ENCODE assay signal across 22 mouse cellular contexts in the genomic region with DNA sequence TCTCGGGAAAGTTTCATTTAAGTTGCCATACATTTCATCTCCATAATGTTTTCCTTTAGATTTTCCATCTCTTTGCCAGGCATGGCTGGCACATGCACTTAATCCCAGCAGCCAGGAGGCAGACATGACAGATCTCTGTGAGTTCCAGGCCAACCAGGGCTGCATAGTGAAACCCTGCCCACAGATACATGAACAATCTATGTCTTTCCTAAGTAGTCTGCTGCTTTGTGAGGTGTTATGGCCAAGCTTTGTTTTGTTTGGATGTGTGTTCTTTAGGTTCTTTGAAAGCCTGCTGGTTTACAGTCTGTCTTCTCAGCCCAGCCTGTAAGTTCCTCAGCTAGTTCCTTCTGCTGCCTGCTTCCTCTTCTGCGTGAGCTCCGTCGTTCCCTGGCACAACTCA. TPM values are rescaled to one million over a fixed set of nuclear protein-coding genes. Genes with fewer than 3 reads are reported as not detected.
DNase-seq lines count a peak whose midpoint lies in the region; ATAC-seq and TF ChIP-seq lines count a peak whose summit lies in the region.
"Had no signal": no experiment of that assay in that cellular context is flagged by ENCODE, and none has a peak within 500 bp of the region (broad histone marks: within the 10 kb centered on the region; RNA-seq: fewer than 3 reads in every experiment).

No protein-coding gene starts in this region.

- TF ChIP-seq CTCF in layer of hippocampus, adult 2 months (conservative IDR thresholded peaks at IDR 0.05) = no peak

- H3K27ac ChIP-seq in embryonic facial prominence, embryonic 14.5 days (replicated peaks; ENCODE audit: low read depth, low read length) = no peak overlapping the region
- H3K27ac ChIP-seq in embryonic facial prominence, embryonic 10.5 days (replicated peaks) = no peak overlapping the region
- H3K27ac ChIP-seq in forebrain, embryonic 16.5 days (ENCODE audit: low read length) = no peak overlapping the region
- no peak overlapping the region for H3K27ac ChIP-seq in forebrain, embryonic 11.5 days (ENCODE audit: low read depth, low read length)
- peak overlapping the region; percentile 73; the same call in 1 of the 2 replicates for H3K27ac ChIP-seq in layer of hippocampus, adult 2 months
- H3K27ac ChIP-seq: embryonic facial prominence, embryonic 13.5 days; forebrain, embryonic 15.5 days had no signal

- no peak overlapping the region for H3K9ac ChIP-seq in embryonic facial prominence, embryonic 14.5 days (ENCODE audit: low read depth, low read length)
- H3K9ac ChIP-seq in forebrain, embryonic 16.5 days (replicated peaks; ENCODE audit: low read depth, low read length) = no peak overlapping the region
- H3K9ac ChIP-seq in forebrain, embryonic 11.5 days (ENCODE audit: low read length) = no peak overlapping the region
- H3K9ac ChIP-seq: embryonic facial prominence, embryonic 13.5 days; forebrain, embryonic 15.5 days had no signal

- 72% methylated on average over 4 of the region's 4 CpGs for WGBS in embryonic facial prominence, embryonic 14.5 days
- 91% methylated on average over 4 of the region's 4 CpGs for WGBS in embryonic facial prominence, embryonic 10.5 days
- WGBS in forebrain, embryonic 16.5 days = 72% methylated on average over 4 of the region's 4 CpGs
- WGBS in forebrain, embryonic 11.5 days = 82% methylated on average over 4 of the region's 4 CpGs

- ATAC-seq in embryonic facial prominence, embryonic 14.5 days (ENCODE audit: low read depth) = no peak
- peak; percentile 72 for ATAC-seq in forebrain, embryonic 16.5 days
- ATAC-seq in forebrain, embryonic 11.5 days (replicated peaks; ENCODE audit: low FRiP score) = no peak
- ATAC-seq: activated CD4-positive, CD25-positive, alpha-beta regulatory T cell, adult 4 months; CD4-positive, CD25-positive, alpha-beta regulatory T cell, adult 4 months; forebrain, embryonic 15.5 days; Patski had no signal

- H3K4me1 ChIP-seq in embryonic facial prominence, embryonic 14.5 days (ENCODE audit: control insufficient read depth, insufficient read depth, low read length) = no peaks in the 10 kb centered on the region
- H3K4me1 ChIP-seq in embryonic facial prominence, embryonic 10.5 days = no peaks in the 10 kb centered on the region
- H3K4me1 ChIP-seq in forebrain, embryonic 16.5 days (replicated peaks; ENCODE audit: control insufficient read depth, insufficient read depth, low read length) = no peaks in the 10 kb centered on the region
- no peaks in the 10 kb centered on the region for H3K4me1 ChIP-seq in forebrain, embryonic 11.5 days (replicated peaks; ENCODE audit: control insufficient read depth, insufficient read depth, low read length)
- H3K4me1 ChIP-seq: embryonic facial prominence, embryonic 13.5 days; forebrain, embryonic 15.5 days had no signal

- peak; percentile 9 for DNase-seq in embryonic facial prominence, embryonic 14.5 days (ENCODE audit: low spot score)
- DNase-seq in embryonic facial prominence, embryonic 10.5 days (ENCODE audit: low spot score) = no peak
- no peak for DNase-seq in forebrain, embryonic 11.5 days (ENCODE audit: low spot score)
- no peak for DNase-seq in layer of hippocampus, adult 2 months (ENCODE audit: low spot score in 2 of 2)
- DNase-seq in layer of hippocampus, postnatal 36 days = no peak
- no peak for DNase-seq in frontal cortex, postnatal 36 days (ENCODE audit: low spot score in 2 of 2)
- DNase-seq: adrenal gland, adult 8-10 months; adrenal gland, postnatal 14 days; adrenal gland, postnatal 36 days; B cell, adult 2 months; cerebellum, adult 11-12 months; cerebellum, adult 2 months; cerebellum, adult 9-10 months; cerebellum, postnatal 25 days had no signal

- H3K4me3 ChIP-seq in embryonic facial prominence, embryonic 14.5 days (ENCODE audit: low read depth, low read length) = no peak overlapping the region
- H3K4me3 ChIP-seq in embryonic facial prominence, embryonic 10.5 days = no peak overlapping the region
- H3K4me3 ChIP-seq in forebrain, embryonic 16.5 days (replicated peaks; ENCODE audit: low read length) = no peak overlapping the region
- H3K4me3 ChIP-seq in forebrain, embryonic 11.5 days (ENCODE audit: low read depth, low read length) = no peak overlapping the region
- no peak overlapping the region for H3K4me3 ChIP-seq in layer of hippocampus, adult 2 months
- H3K4me3 ChIP-seq: embryonic facial prominence, embryonic 13.5 days; forebrain, embryonic 15.5 days had no signal

- no peaks in the 10 kb centered on the region for H3K36me3 ChIP-seq in embryonic facial prominence, embryonic 14.5 days (ENCODE audit: control insufficient read depth, insufficient read depth, low read length)
- H3K36me3 ChIP-seq in embryonic facial prominence, embryonic 10.5 days (replicated peaks) = no peaks in the 10 kb centered on the region
- no peaks in the 10 kb centered on the region for H3K36me3 ChIP-seq in forebrain, embryonic 16.5 days (ENCODE audit: control insufficient read depth, insufficient read depth)
- H3K36me3 ChIP-seq in forebrain, embryonic 11.5 days (ENCODE audit: control insufficient read depth, insufficient read depth, low read length) = no peaks in the 10 kb centered on the region
- H3K36me3 ChIP-seq: embryonic facial prominence, embryonic 13.5 days; forebrain, embryonic 15.5 days; G1E had no signal

- H3K4me2 ChIP-seq in embryonic facial prominence, embryonic 14.5 days (ENCODE audit: low read depth, low read length) = no peak overlapping the region
- H3K4me2 ChIP-seq in forebrain, embryonic 16.5 days (ENCODE audit: low read length) = no peak overlapping the region
- no peak overlapping the region for H3K4me2 ChIP-seq in forebrain, embryonic 11.5 days (ENCODE audit: low read depth, low read length, severe bottlenecking)
- H3K4me2 ChIP-seq: embryonic facial prominence, embryonic 13.5 days; forebrain, embryonic 15.5 days had no signal

- H3K9me3 ChIP-seq in embryonic facial prominence, embryonic 14.5 days (ENCODE audit: control insufficient read depth, low read length) = no peaks in the 10 kb centered on the region
- no peaks in the 10 kb centered on the region for H3K9me3 ChIP-seq in embryonic facial prominence, embryonic 10.5 days
- no peaks in the 10 kb centered on the region for H3K9me3 ChIP-seq in forebrain, embryonic 16.5 days (ENCODE audit: control insufficient read depth, low read length)
- H3K9me3 ChIP-seq in forebrain, embryonic 11.5 days (ENCODE audit: control insufficient read depth, low read length) = no peaks in the 10 kb centered on the region
- H3K9me3 ChIP-seq: embryonic facial prominence, embryonic 13.5 days; forebrain, embryonic 15.5 days; G1E had no signal

- no peaks in the 10 kb centered on the region for H3K27me3 ChIP-seq in embryonic facial prominence, embryonic 14.5 days (replicated peaks; ENCODE audit: control insufficient read depth, insufficient read depth, low read length)
- H3K27me3 ChIP-seq in embryonic facial prominence, embryonic 10.5 days (replicated peaks; ENCODE audit: low read depth, poor library complexity, severe bottlenecking) = no peaks in the 10 kb centered on the region
- H3K27me3 ChIP-seq in forebrain, embryonic 16.5 days (replicated peaks; ENCODE audit: control insufficient read depth, insufficient read depth, low read length) = no peaks in the 10 kb centered on the region
- H3K27me3 ChIP-seq in forebrain, embryonic 11.5 days (ENCODE audit: control insufficient read depth, insufficient read depth, low read length) = no peaks in the 10 kb centered on the region
- H3K27me3 ChIP-seq: CH12.LX; embryonic facial prominence, embryonic 13.5 days; forebrain, embryonic 15.5 days had no signal

RNA-seq across cellular contexts. Expression of gene Rbm24, which starts 25.3 kb away (rescaled TPM):
- polyA plus RNA-seq in embryonic facial prominence, embryonic 14.5 days (2014; fragmentation: Nextera tagmentation; extraction: Ambion mirVana) = 13.3 and 15.6 TPM in 2 replicates
- 0.61 and 0.78 TPM in 2 replicates for polyA plus RNA-seq in embryonic facial prominence, embryonic 10.5 days (2016; fragmentation: Nextera tagmentation; extraction: Ambion mirVana)
- polyA plus RNA-seq in forebrain, embryonic 16.5 days (2015; fragmentation: Nextera tagmentation; extraction: Ambion mirVana) = 8.2 and 8.4 TPM in 2 replicates
- polyA plus RNA-seq in forebrain, embryonic 11.5 days (2014; fragmentation: Nextera tagmentation; extraction: Ambion mirVana) = 2.8 and 3.8 TPM in 2 replicates
- total RNA-seq in layer of hippocampus, adult 2 months (2021) = 10 to 100 TPM; 20.2 to 24.7 TPM
- total RNA-seq in layer of hippocampus, postnatal 36 days (2021) = 10 to 100 TPM; 21.4 to 23.6 TPM
- total RNA-seq: CH12.LX had no signal
- polyA plus RNA-seq: activated CD4-positive, CD25-positive, alpha-beta regulatory T cell, adult 4 months; G1E had no signal
